Mouse (Mus musculus) MN1 (cell line): Measurements from ENCODE around the gene Ehf.

Source experiments
- DNase-seq: peaks from one replicate; pipeline ENCODE4 v3.0.0-alpha.2; 2016; ENCODE audit warnings: low spot score

Gene Ehf

GRCm38 (mm10) chr2:103293751-103294150 lies 9.3 kb downstream of the Ehf start:
- DNase-seq: no peak

GRCm38 (mm10) chr2:103293214-103293613 lies 9.9 kb downstream of the Ehf start:
- no peak for DNase-seq

- DNase-seq: no peak
Measured at GRCm38 (mm10) chr2:103290705-103291269, 12.3 kb downstream of the Ehf start.

- no peak for DNase-seq
Measured at GRCm38 (mm10) chr2:103290167-103290566, 12.9 kb downstream of the Ehf start.

GRCm38 (mm10) chr2:103289407-103289950 lies 13.6 kb downstream of the Ehf start:
- no peak for DNase-seq

- no peak for DNase-seq
Measured at GRCm38 (mm10) chr2:103287716-103288115, 15.4 kb downstream of the Ehf start.

- DNase-seq: no peak
Measured at GRCm38 (mm10) chr2:103285561-103285960, 17.5 kb downstream of the Ehf start.

GRCm38 (mm10) chr2:103283730-103284129 lies 19.3 kb downstream of the Ehf start:
- DNase-seq: no peak

- no peak for DNase-seq
Measured at GRCm38 (mm10) chr2:103282184-103282750, 20.8 kb downstream of the Ehf start.

GRCm38 (mm10) chr2:103279927-103280326 lies 23.2 kb downstream of the Ehf start:
- no peak for DNase-seq

GRCm38 (mm10) chr2:103278476-103278875 lies 24.6 kb downstream of the Ehf start:
- DNase-seq: no peak

- no peak for DNase-seq
Measured at GRCm38 (mm10) chr2:103277794-103278193, 25.3 kb downstream of the Ehf start.

- DNase-seq: no peak
Measured at GRCm38 (mm10) chr2:103275316-103275960, 27.6 kb downstream of the Ehf start.

- DNase-seq: no peak
Measured at GRCm38 (mm10) chr2:103274803-103275202, 28.3 kb downstream of the Ehf start.

- no peak for DNase-seq
Measured at GRCm38 (mm10) chr2:103274270-103274669, 28.8 kb downstream of the Ehf start.

- DNase-seq: no peak
Measured at GRCm38 (mm10) chr2:103271481-103271880, 31.6 kb downstream of the Ehf start.

GRCm38 (mm10) chr2:103270556-103271160 lies 32.4 kb downstream of the Ehf start:
- DNase-seq: no peak

- no peak for DNase-seq
Measured at GRCm38 (mm10) chr2:103239086-103239485, 64.0 kb downstream of the Ehf start.

- no peak for DNase-seq
Measured at GRCm38 (mm10) chr2:103226781-103227180, 76.3 kb downstream of the Ehf start.

- DNase-seq: no peak
Measured at GRCm38 (mm10) chr2:103220871-103221270, 82.2 kb downstream of the Ehf start.

GRCm38 (mm10) chr2:103218323-103218722 lies 84.8 kb downstream of the Ehf start:
- no peak for DNase-seq

GRCm38 (mm10) chr2:103215801-103216200 lies 87.3 kb downstream of the Ehf start:
- DNase-seq: no peak

GRCm38 (mm10) chr2:103214861-103215260 lies 88.2 kb downstream of the Ehf start:
- DNase-seq: no peak
